Mouse (Mus musculus) thymus, adult 2 months (tissue): ENCODE measurements around the gene Ankdd1b.

Source experiments
- CTCF ChIP-seq: fragments of 200-500 bp; IDR thresholded peaks from 2 replicates; pipeline ENCODE4 v1.5.1; 2012; ENCODE audit warnings: mild to moderate bottlenecking, control low read depth, low read length, moderate library complexity, borderline replicate concordance; ENCODE audit not compliant: control insufficient read depth, poor library complexity, insufficient read depth; ENCODE audit errors: extremely low read depth
- POLR2A ChIP-seq: fragments of 200-500 bp; IDR thresholded peaks from 2 replicates; pipeline ENCODE4 v1.6.1; 2012; ENCODE audit warnings: mild to moderate bottlenecking, low read length, control low read depth, moderate library complexity; ENCODE audit not compliant: control insufficient read depth, poor library complexity, insufficient read depth; ENCODE audit errors: extremely low read depth

DNA sequence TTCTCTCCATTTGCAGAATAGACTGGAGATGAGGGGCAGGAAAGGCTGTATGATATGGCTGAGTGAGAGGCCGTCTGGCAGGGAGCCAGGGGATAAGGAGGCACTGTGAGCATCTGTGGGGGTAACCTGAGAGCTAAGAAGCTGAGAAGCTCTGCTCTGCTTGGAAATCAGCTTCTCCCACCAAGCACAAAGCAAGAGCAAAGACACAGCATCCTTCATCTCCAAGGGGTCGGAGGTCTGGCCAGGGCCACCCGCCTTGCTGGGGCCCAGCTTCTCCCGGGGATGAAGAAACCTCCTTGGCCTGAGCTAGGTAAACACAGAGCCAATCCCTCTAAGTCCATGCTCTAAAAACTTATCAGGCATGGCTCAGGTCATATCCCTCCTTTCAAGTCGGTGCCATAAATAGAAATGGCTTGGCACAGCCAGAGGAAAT is 36.1 kb downstream of the Ankdd1b start:
- TF ChIP-seq CTCF (no peak), POLR2A (no peak)
